Mouse (Mus musculus) ES-E14 (cell line): ENCODE measurements around the gene Med11. TPM values are rescaled to one million over a fixed set of nuclear protein-coding genes. Genes with fewer than 3 reads are reported as not detected.
A peak's percentile ranks its signal among the peaks of the same experiment; 100 is the strongest.

Source experiments
- DNase-seq: peaks from one replicate; pipeline ENCODE4 v3.0.0-alpha.2; 2013; ENCODE audit warnings: low read depth, low spot score
- H3K27ac ChIP-seq: 2 replicates; pipeline ENCODE4 v1.5.1; 2012; ENCODE audit warnings: low read depth, mild to moderate bottlenecking, low read length, moderate library complexity, mixed read lengths; ENCODE audit not compliant: poor library complexity, insufficient read depth, severe bottlenecking
- H3K36me3 ChIP-seq: 2 replicates; pipeline ENCODE4 v1.6.1; 2012; ENCODE audit warnings: mild to moderate bottlenecking, low read length, moderate library complexity, mixed read lengths; ENCODE audit not compliant: control insufficient read depth, poor library complexity, insufficient read depth, severe bottlenecking
- H3K4me1 ChIP-seq, 2 experiments: fragments of 150-350 bp in 1 of 2; sonication (generic) in 1 of 2; 2 replicates each; pipeline ENCODE4 v1.6.1; 2012; ENCODE audit warnings: low read length in 2 of 2, mild to moderate bottlenecking in 1 of 2, mixed read lengths in 1 of 2; ENCODE audit not compliant: control insufficient read depth in 2 of 2, insufficient read depth in 2 of 2, poor library complexity in 1 of 2
- H3K4me3 ChIP-seq, 2 experiments: fragments of 150-350 bp in 1 of 2; sonication (generic) in 1 of 2; 2 replicates each; pipeline ENCODE4 v1.5.1; 2012; ENCODE audit warnings: low read length in 2 of 2, low read depth in 1 of 2, mild to moderate bottlenecking in 1 of 2, mixed read lengths in 1 of 2; ENCODE audit not compliant: insufficient read depth in 1 of 2, poor library complexity in 1 of 2, severe bottlenecking in 1 of 2
- H3K9ac ChIP-seq: 2 replicates; pipeline ENCODE4 v1.6.1; 2012; ENCODE audit warnings: low read depth, mild to moderate bottlenecking, low read length, mixed read lengths; ENCODE audit not compliant: poor library complexity, insufficient read depth, severe bottlenecking
- H3K9me3 ChIP-seq: fragments of 150-350 bp; sonication (generic); 2 replicates; pipeline ENCODE4 v1.6.1; 2012; ENCODE audit warnings: low read depth, mild to moderate bottlenecking, low read length; ENCODE audit not compliant: control insufficient read depth, insufficient read depth
- CHD2 ChIP-seq: IDR thresholded peaks from 2 replicates; pipeline ENCODE4 v1.6.1; 2014; ENCODE audit warnings: mild to moderate bottlenecking, low read depth, low read length, inconsistent platforms
- HCFC1 ChIP-seq: IDR thresholded peaks from 2 replicates; pipeline ENCODE4 v1.6.1; 2012; ENCODE audit warnings: low read length, inconsistent platforms, borderline replicate concordance; ENCODE audit not compliant: insufficient read depth
- MAFK ChIP-seq: IDR thresholded peaks from 2 replicates; pipeline ENCODE4 v1.6.1; 2014; ENCODE audit warnings: mild to moderate bottlenecking, low read depth, low read length, inconsistent platforms; ENCODE audit not compliant: insufficient read depth
- ZC3H11A ChIP-seq: IDR thresholded peaks from 2 replicates; pipeline ENCODE4 v1.6.1; 2012; ENCODE audit warnings: low read depth, mild to moderate bottlenecking, inconsistent platforms, low read length, borderline replicate concordance
- ZNF384 ChIP-seq: IDR thresholded peaks from 2 replicates; pipeline ENCODE4 v1.6.1; 2012; ENCODE audit warnings: low read depth, low read length, inconsistent platforms
- in situ Hi-C, 2 experiments: fragments of 600-800 bp; cut with MboI; formaldehyde crosslinking; loops; one replicate each; pipeline ENCODE4 v1.15.1; 2025; ENCODE audit warnings: low sequenced_read_pairs in 2 of 2, inconsistent platforms in 1 of 2; ENCODE audit not compliant: unreplicated experiment in 2 of 2
- total RNA-seq: library from RNA; depleted of rRNA; stranded (reverse); fragments of 300-350 nt; gene quantifications from 2 replicates; pipeline ENCODE4 v1.2.3, GENCODE M21; 2012; rRNA removed

Med11 gene
- total RNA-seq = 29.1 and 31.2 TPM in 2 replicates

GRCm38 (mm10) chr11:70451797-70452498 is at the start of gene Med11:
TSS of gene Med11 (plus strand) at chr11:70451919.
- DNase-seq = peak; percentile 96
- in situ Hi-C loops = no loop called here
- peaks cover 9% of the 10 kb centered on the region; the same call in 1 of the 2 replicates for H3K36me3 ChIP-seq
- TF ChIP-seq HCFC1 (peak; percentile 88), ZC3H11A (peak; percentile 49; the same call in 1 of the 2 replicates), CHD2 (no peak)
- peak within 1 kb of the TSS; percentile 92 to 99 for H3K4me3 ChIP-seq
- peak within 1 kb of the TSS; percentile 96 for H3K9ac ChIP-seq
- H3K27ac ChIP-seq = peak within 1 kb of the TSS; percentile 88
- no peaks in the 10 kb centered on the region for H3K9me3 ChIP-seq
- H3K4me1 ChIP-seq = peaks cover 3 to 8% of the 10 kb centered on the region in 2 experiments; a peak in 3 of 4 replicates

- Histone ChIP-seq H3K27ac (no peak overlapping the region), H3K9me3 (no peaks in the 10 kb centered on the region), H3K36me3 (peaks cover 48% of the 10 kb centered on the region), H3K4me1 (peaks cover 3 to 8% of the 10 kb centered on the region in 2 experiments; a peak in 2 of 4 replicates), H3K4me3 (no peak overlapping the region), H3K9ac (no peak overlapping the region)
- no peak for DNase-seq
- in situ Hi-C loops = no loop called here
- TF ChIP-seq ZNF384 (no peak), HCFC1 (no peak), MAFK (no peak)
Measured at GRCm38 (mm10) chr11:70403598-70403997, 48.1 kb upstream of the Med11 start.

GRCm38 (mm10) chr11:70409594-70410296 is 42.0 kb upstream of the Med11 start, which contains the start of gene Pelp1:
TSS of gene Pelp1 (minus strand) at chr11:70410031.
- H3K4me1 ChIP-seq = peaks cover 3 to 9% of the 10 kb centered on the region in 2 experiments; a peak in 2 of 4 replicates
- peak within 1 kb of the TSS; percentile 77 for H3K27ac ChIP-seq
- in situ Hi-C loops = no loop called here
- peak within 1 kb of the TSS; percentile 96 for H3K9ac ChIP-seq
- H3K36me3 ChIP-seq = peaks cover 22% of the 10 kb centered on the region
- H3K9me3 ChIP-seq = no peaks in the 10 kb centered on the region
- TF ChIP-seq CHD2 (no peak), HCFC1 (peak; percentile 81)
- peak; percentile 96 for DNase-seq
- H3K4me3 ChIP-seq = peak within 1 kb of the TSS; percentile 87 to 93

GRCm38 (mm10) chr11:70410297-70410643 is 41.4 kb upstream of the Med11 start:
- Histone ChIP-seq H3K27ac (peak overlapping the region; percentile 68), H3K36me3 (peaks cover 20% of the 10 kb centered on the region), H3K4me1 (peaks cover 3 to 9% of the 10 kb centered on the region in 2 experiments; a peak in 2 of 4 replicates), H3K9me3 (no peaks in the 10 kb centered on the region), H3K4me3 (0 out of 4 replicates have a peak overlapping the region, but pooled peaks of 1 of the 2 experiments have one; percentile 5), H3K9ac (peak overlapping the region; percentile 50; the same call in 1 of the 2 replicates)
- in situ Hi-C loops = no loop called here
- TF ChIP-seq MAFK = no peak
- no peak for TF ChIP-seq ZC3H11A
- no peak for DNase-seq

- in situ Hi-C loops = no loop called here
- H3K4me1 ChIP-seq = peaks cover 3 to 7% of the 10 kb centered on the region in 2 experiments; a peak in 2 of 4 replicates
- TF ChIP-seq ZNF384 = no peak
- TF ChIP-seq HCFC1 = no peak
- TF ChIP-seq MAFK = no peak
- no peak for TF ChIP-seq CHD2
- TF ChIP-seq ZC3H11A = no peak
- H3K4me3 ChIP-seq = no peak overlapping the region
- no peak for DNase-seq
- peaks cover 4% of the 10 kb centered on the region; the same call in 1 of the 2 replicates for H3K36me3 ChIP-seq
- H3K9ac ChIP-seq = no peak overlapping the region
- no peaks in the 10 kb centered on the region for H3K9me3 ChIP-seq
- H3K27ac ChIP-seq = no peak overlapping the region
Measured at GRCm38 (mm10) chr11:70412591-70412990, 39.1 kb upstream of the Med11 start.
